Mouse (Mus musculus) heart, postnatal 0 days (tissue): Measurements from ENCODE around the gene Det1. TPM values are rescaled to one million over a fixed set of nuclear protein-coding genes. Genes with fewer than 3 reads are reported as not detected.

ENCODE experiments used
- ATAC-seq: fragments of 200-750 bp; cut with Nextera tagmentation; 2 replicates; pipeline ENCODE4 v1.8.0; 2017; ENCODE audit warnings: low read depth, moderate number of reproducible peaks, moderate library complexity; ENCODE audit not compliant: insufficient read depth
- DNase-seq: peaks from one replicate; pipeline ENCODE4 v3.0.0-alpha.2; 2016; ENCODE audit warnings: low spot score
- H3K27ac ChIP-seq: fragments of 300-500 bp; sonication (generic); 2 replicates; pipeline ENCODE4 v1.5.1; 2014; ENCODE audit warnings: low read depth, mild to moderate bottlenecking
- H3K27me3 ChIP-seq: fragments of 300-500 bp; sonication (generic); 2 replicates; pipeline ENCODE4 v1.6.1; 2014; ENCODE audit warnings: low read length, mixed read lengths; ENCODE audit not compliant: control insufficient read depth, insufficient read depth
- H3K36me3 ChIP-seq: fragments of 300-500 bp; sonication (generic); replicated peaks from 2 replicates; pipeline ENCODE4 v1.6.1; 2014; ENCODE audit warnings: low read length, mixed read lengths; ENCODE audit not compliant: control insufficient read depth, insufficient read depth
- H3K4me1 ChIP-seq: fragments of 300-500 bp; sonication (generic); 2 replicates; pipeline ENCODE4 v1.6.1; 2014; ENCODE audit warnings: antibody characterized with exemption; ENCODE audit not compliant: control insufficient read depth, insufficient read depth
- H3K4me2 ChIP-seq: fragments of 300-500 bp; sonication (generic); 2 replicates; pipeline ENCODE4 v1.6.1; 2014; ENCODE audit warnings: low read depth, mild to moderate bottlenecking, low read length, moderate library complexity
- H3K4me3 ChIP-seq: fragments of 300-500 bp; sonication (generic); 2 replicates; pipeline ENCODE4 v1.5.1; 2014; ENCODE audit warnings: low read depth, low read length
- H3K9ac ChIP-seq: fragments of 300-500 bp; sonication (generic); replicated peaks from 2 replicates; pipeline ENCODE4 v1.6.1; 2014; ENCODE audit warnings: low read depth, low read length, mixed read lengths
- H3K9me3 ChIP-seq: fragments of 300-500 bp; sonication (generic); replicated peaks from 2 replicates; pipeline ENCODE4 v1.6.1; 2016; ENCODE audit warnings: low read length; ENCODE audit not compliant: control insufficient read depth
- CTCF ChIP-seq: IDR thresholded peaks from 2 replicates; pipeline ENCODE4 v1.5.1; 2016; ENCODE audit warnings: antibody characterized with exemption, control low read depth, low read depth
- EP300 ChIP-seq: IDR thresholded peaks from 2 replicates; pipeline ENCODE4 v1.6.1; 2016; ENCODE audit warnings: antibody characterized with exemption, low read depth
- WGBS: fragments of 180-500 bp; shearing (Covaris S2); extraction: QIAGEN DNeasy Blood & Tissue Kit; methylation state at CpG from one replicate; pipeline ENCODE4 v1.1.7; 2014; 5-methylcytosine and 5-hydroxymethylcytosine counted together
- polyA plus RNA-seq: library from polyadenylated mRNA; unstranded; fragments of >200 nt; fragmentation: Nextera tagmentation; extraction: Ambion mirVana; gene quantifications from 2 replicates; pipeline ENCODE4 v1.2.1, GENCODE M21; 2015
- total RNA-seq: library from RNA; depleted of rRNA; stranded (reverse); fragments of >200 nt; gene quantifications from 2 replicates; pipeline ENCODE4 v1.2.3, GENCODE M21; 2014; ENCODE audit warnings: low replicate concordance

Gene Det1
- total and polyA plus RNA-seq, 2 experiments from 2014 or later: 8.2 to 11.1 TPM

DNA sequence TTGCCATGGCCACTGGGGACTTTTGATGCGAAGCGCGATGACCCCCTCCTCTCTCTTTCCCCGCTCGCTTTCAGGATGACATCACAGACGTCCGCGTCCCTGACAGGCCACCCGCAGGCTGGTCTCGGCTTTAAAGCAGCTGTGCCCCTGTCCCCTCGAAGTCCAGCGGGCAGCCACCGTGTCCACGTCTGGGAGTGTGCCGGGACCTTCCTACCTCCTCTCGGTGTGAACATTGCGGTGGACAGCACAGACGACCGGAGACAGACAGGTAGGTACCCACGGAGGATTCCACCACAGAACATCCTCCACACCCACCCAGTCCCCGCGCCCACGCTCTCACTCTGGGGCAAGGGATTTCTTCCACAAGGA is 35.4 kb upstream of the Det1 start:
- H3K4me3 ChIP-seq: 0 out of 2 replicates have a peak overlapping the region, but pooled peaks have one; percentile 1
- H3K36me3 ChIP-seq: no peaks in the 10 kb centered on the region
- TF ChIP-seq CTCF (no peak), EP300 (no peak)
- peak overlapping the region; percentile 12; the same call in 1 of the 2 replicates for H3K4me2 ChIP-seq
- ATAC-seq (no peak), DNase-seq (no peak)
- H3K27ac ChIP-seq: no peak overlapping the region
- H3K9ac ChIP-seq: no peak overlapping the region
- WGBS: 4% methylated on average over 22 of the region's 23 CpGs
- H3K4me1 ChIP-seq: no peaks in the 10 kb centered on the region
- H3K9me3 ChIP-seq: no peaks in the 10 kb centered on the region
- peaks cover 76% of the 10 kb centered on the region for H3K27me3 ChIP-seq

DNA sequence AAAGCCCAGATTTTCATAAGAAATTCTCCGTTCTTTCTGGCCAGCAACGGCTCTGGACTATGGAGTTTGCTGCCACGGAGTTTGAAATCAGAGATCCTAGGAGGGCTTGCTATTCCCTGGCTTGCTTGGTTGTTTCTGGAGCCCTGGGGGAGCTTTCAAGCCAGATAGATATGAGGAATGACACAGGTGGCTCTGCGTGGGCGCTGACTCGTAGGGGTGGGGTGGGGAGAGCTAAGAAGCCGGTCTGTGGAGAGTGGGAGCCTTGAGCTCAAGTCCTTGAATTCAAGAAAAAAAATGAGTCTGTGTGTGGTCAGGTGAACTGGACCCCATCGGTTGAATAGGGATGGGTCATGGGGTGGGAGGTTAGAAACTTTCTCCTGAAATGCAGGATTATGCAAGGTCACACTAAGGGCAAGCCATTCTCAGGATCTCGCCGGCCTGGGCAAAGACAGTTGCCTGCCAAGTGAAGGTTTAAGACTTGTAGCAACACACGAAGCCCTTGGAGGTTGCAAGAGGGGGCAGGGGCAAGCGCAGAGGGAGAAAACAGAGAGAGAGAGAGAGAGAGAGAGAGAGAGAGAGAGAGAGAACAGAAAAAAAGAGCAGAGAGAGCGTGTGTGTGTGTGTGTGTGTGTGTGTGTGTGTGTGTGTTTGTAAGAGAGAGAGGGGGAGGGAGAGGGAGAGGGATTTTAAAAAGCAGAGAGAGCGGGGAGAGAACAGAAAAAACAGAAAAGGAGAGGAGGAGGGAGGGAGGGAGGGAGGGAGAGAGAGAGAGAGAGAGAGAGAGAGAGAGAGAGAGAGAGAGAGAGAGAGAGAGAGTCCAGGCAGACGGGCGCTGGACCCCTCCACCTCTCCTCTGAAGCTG is 34.8 kb upstream of the Det1 start:
- no peak for DNase-seq
- ATAC-seq: no peak
- no peak overlapping the region for H3K9ac ChIP-seq
- H3K27me3 ChIP-seq: peaks cover 70% of the 10 kb centered on the region
- no peaks in the 10 kb centered on the region for H3K9me3 ChIP-seq
- no peaks in the 10 kb centered on the region for H3K36me3 ChIP-seq
- H3K4me2 ChIP-seq: no peak overlapping the region; the same call in 1 of the 2 replicates
- no peaks in the 10 kb centered on the region for H3K4me1 ChIP-seq
- TF ChIP-seq EP300 (no peak), CTCF (no peak)
- 24% methylated on average over 15 of the region's 16 CpGs for WGBS
- H3K27ac ChIP-seq: no peak overlapping the region
- H3K4me3 ChIP-seq: 0 out of 2 replicates have a peak overlapping the region, but pooled peaks have one; percentile 1

DNA sequence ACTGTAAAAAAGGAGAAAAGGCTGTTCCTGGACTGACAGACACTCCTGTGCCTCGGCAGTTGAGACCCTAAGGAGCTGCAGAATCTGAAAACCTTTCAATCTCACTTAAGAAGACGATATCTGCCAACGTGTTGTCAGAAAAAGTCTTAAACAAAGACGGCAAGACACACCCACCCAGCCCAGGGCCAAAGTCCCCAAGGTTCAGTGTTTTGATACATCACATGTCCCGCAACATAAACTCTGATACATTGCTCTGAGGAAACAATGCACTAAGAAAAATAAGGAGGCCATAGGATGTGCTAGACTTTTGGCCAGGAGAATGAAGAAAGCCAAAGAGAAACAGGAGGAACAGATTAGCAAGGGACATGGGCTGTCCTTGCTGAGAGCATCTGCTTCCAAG is 25.8 kb upstream of the Det1 start:
- Histone ChIP-seq H3K27me3 (no peaks in the 10 kb centered on the region), H3K4me3 (no peak overlapping the region), H3K9me3 (no peaks in the 10 kb centered on the region), H3K4me2 (no peak overlapping the region), H3K27ac (no peak overlapping the region), H3K9ac (no peak overlapping the region), H3K4me1 (no peaks in the 10 kb centered on the region), H3K36me3 (no peaks in the 10 kb centered on the region)
- no peak for DNase-seq
- no peak for TF ChIP-seq CTCF
- TF ChIP-seq EP300: no peak
- no peak for ATAC-seq
- WGBS: 59% methylated on average over 5 of the region's 5 CpGs

DNA sequence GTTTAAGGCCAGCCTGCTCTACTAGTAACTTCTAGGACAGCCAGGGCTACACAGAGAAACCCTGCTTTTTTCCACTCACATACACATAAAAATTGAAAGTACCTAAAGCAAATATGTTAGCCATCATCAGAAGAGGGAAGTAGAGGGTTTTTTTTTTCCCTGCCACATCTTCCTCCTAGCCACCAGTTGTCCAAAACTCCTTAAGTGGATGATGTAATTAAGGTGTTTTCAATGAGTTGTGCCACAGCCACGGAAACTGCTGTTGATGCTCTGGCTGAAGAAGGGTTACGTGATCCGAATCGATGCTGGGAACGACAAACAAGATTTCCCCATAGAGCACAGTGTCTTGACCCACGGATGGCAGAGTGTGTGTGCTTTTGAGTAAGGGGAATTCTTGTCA is 25.3 kb upstream of the Det1 start:
- Histone ChIP-seq H3K9me3 (no peaks in the 10 kb centered on the region), H3K36me3 (no peaks in the 10 kb centered on the region), H3K9ac (no peak overlapping the region), H3K4me3 (no peak overlapping the region), H3K27me3 (no peaks in the 10 kb centered on the region), H3K27ac (no peak overlapping the region), H3K4me1 (no peaks in the 10 kb centered on the region), H3K4me2 (no peak overlapping the region)
- TF ChIP-seq EP300 (no peak), CTCF (no peak)
- no peak for ATAC-seq
- WGBS: 73% methylated on average over 6 of the region's 6 CpGs
- DNase-seq: no peak

DNA sequence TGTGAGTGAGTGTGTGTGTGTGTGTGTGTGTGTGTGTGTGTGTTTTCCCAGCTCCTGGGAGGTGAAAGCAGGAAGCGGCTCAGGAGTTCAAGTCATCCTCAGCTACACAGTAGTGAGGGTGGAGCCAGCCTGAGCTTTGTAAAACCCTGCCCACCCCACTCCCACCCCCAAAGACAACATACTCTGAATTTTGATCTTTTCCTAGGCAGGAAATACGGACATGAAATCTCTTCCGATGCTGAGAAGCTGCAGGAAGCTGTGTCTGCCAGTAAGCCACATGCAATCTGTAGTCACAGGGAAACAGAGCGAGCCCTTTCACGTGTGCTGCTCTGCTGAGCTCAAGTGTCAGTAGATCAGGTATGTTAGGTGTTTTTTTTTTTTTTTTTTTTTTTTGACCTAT is 21.7 kb upstream of the Det1 start:
- Histone ChIP-seq H3K4me2 (no peak overlapping the region), H3K27me3 (no peaks in the 10 kb centered on the region), H3K27ac (no peak overlapping the region), H3K9me3 (no peaks in the 10 kb centered on the region), H3K9ac (no peak overlapping the region), H3K36me3 (no peaks in the 10 kb centered on the region), H3K4me1 (0 out of 2 replicates have a peak, but pooled peaks cover 3% of the 10 kb centered on the region), H3K4me3 (no peak overlapping the region)
- no peak for TF ChIP-seq CTCF
- TF ChIP-seq EP300: no peak
- WGBS: 54% methylated on average over 5 of the region's 5 CpGs
- ATAC-seq: no peak
- DNase-seq: no peak
